Mouse (Mus musculus) limb, embryonic 12.5 days (tissue): ENCODE results near the gene Ctr9. TPM values are rescaled to one million over a fixed set of nuclear protein-coding genes. Genes with fewer than 3 reads are reported as not detected.
A peak's percentile ranks its signal among the peaks of the same experiment; 100 is the strongest.

Experiments used
- ATAC-seq: fragments of 200-750 bp; cut with Nextera tagmentation; 2 replicates; pipeline ENCODE4 v1.8.0; 2017; ENCODE audit warnings: low read depth, moderate TSS enrichment; ENCODE audit not compliant: insufficient number of reproducible peaks, insufficient read depth, low FRiP score, low TSS enrichment
- H3K27ac ChIP-seq: fragments of 300-500 bp; sonication (generic); 2 replicates; pipeline ENCODE4 v1.5.1; 2016; ENCODE audit warnings: mild to moderate bottlenecking, moderate library complexity
- H3K27me3 ChIP-seq: fragments of 300-500 bp; sonication (generic); 2 replicates; pipeline ENCODE4 v1.6.1; 2016; ENCODE audit warnings: mild to moderate bottlenecking, moderate library complexity
- H3K36me3 ChIP-seq: fragments of 300-500 bp; sonication (generic); 2 replicates; pipeline ENCODE4 v1.6.1; 2016; ENCODE audit warnings: mild to moderate bottlenecking, moderate library complexity
- H3K4me1 ChIP-seq: fragments of 300-500 bp; sonication (generic); replicated peaks from 2 replicates; pipeline ENCODE4 v1.6.1; 2016
- H3K4me2 ChIP-seq: fragments of 300-500 bp; sonication (generic); 2 replicates; pipeline ENCODE4 v1.6.1; 2016; ENCODE audit warnings: mild to moderate bottlenecking, moderate library complexity
- H3K4me3 ChIP-seq: fragments of 300-500 bp; sonication (generic); replicated peaks from 2 replicates; pipeline ENCODE4 v1.5.1; 2016; ENCODE audit warnings: mild to moderate bottlenecking
- H3K9ac ChIP-seq: fragments of 300-500 bp; sonication (generic); replicated peaks from 2 replicates; pipeline ENCODE4 v1.6.1; 2016; ENCODE audit warnings: mild to moderate bottlenecking, moderate library complexity
- H3K9me3 ChIP-seq: fragments of 300-500 bp; sonication (generic); 2 replicates; pipeline ENCODE4 v1.6.1; 2016; ENCODE audit warnings: mild to moderate bottlenecking, moderate library complexity
- WGBS: fragments of 180-500 bp; shearing (Covaris S2); methylation state at CpG from one replicate; pipeline ENCODE4 v1.1.7; 2016; 5-methylcytosine and 5-hydroxymethylcytosine counted together
- polyA plus RNA-seq: library from polyadenylated mRNA; unstranded; fragments of >200 nt; fragmentation: Nextera tagmentation; extraction: Ambion mirVana; gene quantifications from 2 replicates; pipeline ENCODE4 v1.2.1, GENCODE M21; 2016

Ctr9 gene
- polyA plus RNA-seq, 1 experiment from 2014 or later = 91.9 TPM

GRCm38 (mm10) chr7:111080026-111080425, 51.3 kb downstream of the Ctr9 start:
- no peak for ATAC-seq
- 86% methylated on average over 8 of the region's 8 CpGs for WGBS
- Histone ChIP-seq H3K9ac (no peak overlapping the region), H3K36me3 (peaks cover 63% of the 10 kb centered on the region), H3K9me3 (no peaks in the 10 kb centered on the region), H3K4me1 (peaks cover 18% of the 10 kb centered on the region; the same call in 1 of the 2 replicates), H3K4me3 (no peak overlapping the region), H3K4me2 (peak overlapping the region; percentile 86; the same call in 1 of the 2 replicates), H3K27ac (no peak overlapping the region), H3K27me3 (no peaks in the 10 kb centered on the region)

DNA sequence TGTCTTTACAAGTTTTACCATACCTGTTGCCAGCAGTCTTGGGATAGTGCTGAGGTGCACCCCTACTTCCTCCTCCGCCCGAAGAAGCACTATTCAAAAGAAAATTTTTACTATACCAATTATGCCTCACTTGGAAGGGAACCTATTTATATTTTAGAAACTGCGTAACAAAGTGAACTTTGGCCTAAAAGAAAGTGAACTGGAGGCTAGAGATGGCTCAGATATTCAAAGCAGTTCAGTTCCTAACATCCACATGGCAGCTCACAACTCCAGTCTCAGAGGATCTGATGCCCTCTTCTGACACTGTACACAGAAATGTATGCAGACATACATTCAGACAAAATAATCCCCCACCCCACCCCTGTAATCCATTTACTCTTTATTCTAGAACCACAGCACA, 52.1 kb downstream of the Ctr9 start:
- ATAC-seq = no peak
- Histone ChIP-seq H3K27me3 (no peaks in the 10 kb centered on the region), H3K9me3 (no peaks in the 10 kb centered on the region), H3K4me3 (peak overlapping the region; percentile 98), H3K27ac (no peak overlapping the region), H3K9ac (peak overlapping the region; percentile 100), H3K36me3 (peaks cover 56% of the 10 kb centered on the region), H3K4me2 (peak overlapping the region; percentile 86), H3K4me1 (peaks cover 18% of the 10 kb centered on the region; the same call in 1 of the 2 replicates)
- 93% methylated on average over 3 of the region's 3 CpGs for WGBS

DNA sequence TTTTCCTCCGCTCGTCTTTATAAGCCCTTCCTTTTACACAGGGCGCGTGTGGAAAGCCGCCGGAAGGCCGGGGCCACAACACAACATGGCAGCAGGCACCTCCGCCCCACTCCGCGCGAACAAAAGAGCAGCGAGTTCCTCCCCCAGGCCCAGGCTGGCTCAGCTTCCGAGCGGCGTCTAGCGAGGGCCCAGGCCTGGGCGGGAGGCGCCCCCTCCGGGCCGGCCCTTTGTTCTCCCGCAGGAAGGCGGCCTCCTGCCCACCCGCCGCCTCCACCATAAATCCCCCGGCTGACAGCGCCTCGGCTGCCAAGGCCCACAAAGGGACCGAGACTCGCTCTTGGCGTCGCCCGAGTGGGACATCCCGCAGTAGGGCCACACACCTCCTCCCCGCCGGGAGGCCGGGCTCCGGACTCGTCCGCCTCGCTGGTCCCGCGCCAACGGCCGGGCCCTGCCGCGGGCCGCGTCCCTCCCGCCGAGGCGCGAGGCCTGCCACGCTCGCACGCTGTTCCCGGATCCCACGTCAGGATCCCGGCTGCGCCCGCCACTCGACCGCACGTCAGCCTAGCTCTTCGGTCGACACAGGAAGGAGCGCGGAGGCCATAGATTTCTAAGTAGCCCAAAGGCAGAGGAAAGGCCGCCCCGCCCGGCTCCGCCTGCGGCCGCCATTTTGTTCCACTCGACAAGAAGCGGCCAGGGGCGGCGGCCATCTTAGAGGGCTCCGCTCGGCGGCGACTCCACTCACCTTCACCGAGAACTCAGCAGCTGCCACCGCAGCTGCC, 53.5 kb downstream of the Ctr9 start:
- Histone ChIP-seq H3K9ac (peak overlapping the region; percentile 100), H3K4me1 (peaks cover 18% of the 10 kb centered on the region; the same call in 1 of the 2 replicates), H3K9me3 (no peaks in the 10 kb centered on the region), H3K27ac (peak overlapping the region; percentile 100), H3K4me2 (peak overlapping the region; percentile 86), H3K4me3 (peak overlapping the region; percentile 98), H3K27me3 (no peaks in the 10 kb centered on the region), H3K36me3 (peaks cover 43% of the 10 kb centered on the region)
- WGBS = under 1% methylated on average over 78 of the region's 83 CpGs
- peak; percentile 75 for ATAC-seq

DNA sequence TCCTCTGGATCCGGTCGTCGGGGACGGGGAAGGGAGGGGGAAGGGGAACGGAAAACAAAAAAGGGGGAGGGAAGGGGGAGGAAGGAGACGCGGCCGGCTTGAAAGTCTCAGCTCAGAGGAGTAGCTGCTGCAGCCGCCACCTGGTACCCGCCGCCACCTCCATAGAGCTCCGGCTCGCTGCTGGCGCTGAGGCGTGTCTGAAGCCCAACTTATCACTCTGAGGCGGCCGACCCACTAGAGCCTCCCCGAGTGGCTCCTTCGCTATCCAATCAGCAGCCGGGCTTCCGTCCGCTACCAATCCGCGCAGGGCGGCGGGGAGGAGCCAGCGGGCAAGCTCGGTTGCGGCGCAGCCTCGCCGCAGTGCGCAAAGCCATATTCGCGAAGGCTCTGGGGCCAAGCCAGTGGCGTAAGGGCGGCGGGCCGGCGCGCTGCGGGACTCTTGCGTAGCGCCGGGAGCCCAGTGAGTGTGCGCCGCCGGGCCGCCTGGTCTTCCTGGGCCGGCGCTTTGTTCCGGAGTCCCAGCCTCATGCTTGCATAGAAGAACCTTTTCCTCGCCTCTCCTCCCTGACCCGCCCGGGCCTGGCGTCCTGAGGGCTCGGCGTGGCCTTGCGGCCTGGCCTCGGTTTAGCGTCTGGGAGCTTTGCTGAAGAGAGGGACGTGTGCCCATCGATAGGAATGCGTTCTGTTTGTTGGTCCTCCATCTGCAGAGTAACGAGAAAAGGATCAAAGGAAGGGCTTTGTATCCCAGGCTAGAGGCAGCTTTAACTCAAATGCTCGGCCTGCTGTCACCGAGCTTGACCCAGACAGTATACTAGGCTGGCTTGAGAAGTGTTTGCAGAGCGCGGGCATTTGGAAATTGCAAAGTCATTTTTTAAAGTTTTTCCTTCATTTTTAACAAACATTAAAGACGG, 54.3 kb downstream of the Ctr9 start, which contains the start of gene Eif4g2:
Gene Eif4g2 (minus strand): TSS at position 209 of the 911 bp plus-strand sequence.
- ATAC-seq = peak; percentile 99
- whole genome bisulfite sequencing = under 1% methylated on average over 70 of the region's 70 CpGs
- peaks cover 18% of the 10 kb centered on the region; the same call in 1 of the 2 replicates for H3K4me1 ChIP-seq

DNA sequence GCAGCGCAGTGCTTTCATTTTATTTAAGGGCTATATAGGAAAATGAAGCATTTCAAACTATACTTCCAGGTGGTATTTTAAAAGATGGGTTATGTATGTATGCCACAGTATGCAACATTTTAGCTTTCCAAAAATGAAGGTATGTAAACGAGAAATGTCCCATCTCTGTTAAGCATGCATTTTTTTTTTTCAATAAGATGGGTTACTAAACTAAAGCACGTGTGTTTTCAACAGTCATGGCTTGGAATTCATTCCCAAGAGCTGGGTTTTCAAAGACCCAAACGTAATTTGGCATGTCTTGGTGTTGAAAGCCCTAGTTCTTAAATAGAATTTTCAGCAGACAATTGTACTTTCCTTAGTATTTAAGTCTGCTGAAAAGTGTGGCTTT, 55.0 kb downstream of the Ctr9 start:
- Histone ChIP-seq H3K27ac (peak overlapping the region; percentile 100), H3K9me3 (no peaks in the 10 kb centered on the region), H3K27me3 (no peaks in the 10 kb centered on the region), H3K36me3 (peaks cover 28% of the 10 kb centered on the region), H3K4me2 (peak overlapping the region; percentile 59), H3K4me3 (peak overlapping the region; percentile 98), H3K4me1 (peaks cover 18% of the 10 kb centered on the region; the same call in 1 of the 2 replicates), H3K9ac (peak overlapping the region; percentile 100)
- ATAC-seq = no peak
- WGBS = 10% methylated on average over 4 of the region's 4 CpGs

More for the DNA sequence above, 54.3 kb downstream of the Ctr9 start, which contains the start of gene Eif4g2:
- peak within 1 kb of the TSS; percentile 100 for H3K27ac ChIP-seq
- H3K4me2 ChIP-seq = peak within 1 kb of the TSS; percentile 86
- H3K9me3 ChIP-seq = no peaks in the 10 kb centered on the region
- H3K4me3 ChIP-seq = peak within 1 kb of the TSS; percentile 98
- no peaks in the 10 kb centered on the region for H3K27me3 ChIP-seq
- H3K9ac ChIP-seq = peak within 1 kb of the TSS; percentile 100
- peaks cover 34% of the 10 kb centered on the region for H3K36me3 ChIP-seq

DNA sequence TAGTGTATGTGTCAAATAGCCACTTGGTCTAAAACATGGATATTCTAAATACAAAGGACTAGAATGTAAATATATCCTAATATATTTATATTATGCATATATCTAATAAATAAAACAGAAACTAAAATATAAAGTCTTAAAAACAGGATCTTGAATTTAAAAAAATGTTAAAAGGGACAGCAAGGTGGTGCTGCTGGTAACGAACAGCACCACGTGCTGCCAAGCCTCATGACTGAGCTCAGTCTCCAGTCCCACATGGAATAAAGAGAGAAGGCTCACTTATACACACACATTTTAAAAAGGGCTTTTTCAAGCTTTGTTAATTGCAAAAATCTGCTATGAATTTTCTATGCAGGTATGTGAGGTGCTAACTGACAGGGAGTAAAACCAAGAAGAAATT, 55.7 kb downstream of the Ctr9 start:
- no peak overlapping the region for H3K4me3 ChIP-seq
- no peak for ATAC-seq
- no peaks in the 10 kb centered on the region for H3K9me3 ChIP-seq
- H3K4me2 ChIP-seq = no peak overlapping the region
- H3K27ac ChIP-seq = no peak overlapping the region
- H3K4me1 ChIP-seq = peaks cover 17% of the 10 kb centered on the region; the same call in 1 of the 2 replicates
- no peaks in the 10 kb centered on the region for H3K27me3 ChIP-seq
- WGBS = 77% methylated on average over 2 of the region's 2 CpGs
- H3K36me3 ChIP-seq = peaks cover 20% of the 10 kb centered on the region
- no peak overlapping the region for H3K9ac ChIP-seq

- H3K27ac ChIP-seq = no peak overlapping the region
Measured at GRCm38 (mm10) chr7:111085153-111085552, 56.4 kb downstream of the Ctr9 start.

DNA sequence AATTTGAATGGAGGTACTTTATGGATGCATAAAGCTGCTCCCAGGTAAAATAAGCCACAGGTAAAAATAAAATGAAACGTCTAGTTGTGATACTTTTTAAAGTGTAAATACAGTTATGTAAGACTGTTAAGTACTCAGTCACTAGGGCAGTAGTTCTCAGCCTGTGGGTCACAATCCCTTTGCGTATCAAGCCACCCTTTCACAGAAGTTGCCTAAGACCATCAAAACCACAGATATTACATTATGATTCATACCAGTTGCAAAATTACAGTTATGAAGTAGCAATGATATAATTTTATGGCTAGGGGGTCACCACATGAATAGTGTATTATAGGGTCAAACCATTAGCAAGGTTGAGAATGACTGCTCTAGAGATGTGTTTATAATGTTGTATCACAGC, 66.4 kb downstream of the Ctr9 start:
- WGBS = 82% methylated on average over 2 of the region's 2 CpGs
- no peaks in the 10 kb centered on the region for H3K4me1 ChIP-seq
- H3K27ac ChIP-seq = no peak overlapping the region
- H3K36me3 ChIP-seq = no peaks in the 10 kb centered on the region
- no peaks in the 10 kb centered on the region for H3K27me3 ChIP-seq
- no peak overlapping the region for H3K4me3 ChIP-seq
- no peaks in the 10 kb centered on the region for H3K9me3 ChIP-seq
- H3K4me2 ChIP-seq = no peak overlapping the region
- ATAC-seq = no peak
- no peak overlapping the region for H3K9ac ChIP-seq

More at GRCm38 (mm10) chr7:111085153-111085552, 56.4 kb downstream of the Ctr9 start:
- no peaks in the 10 kb centered on the region for H3K27me3 ChIP-seq
- no peak overlapping the region for H3K9ac ChIP-seq
- H3K9me3 ChIP-seq = no peaks in the 10 kb centered on the region
- no peak overlapping the region for H3K4me3 ChIP-seq
- no peak overlapping the region for H3K4me2 ChIP-seq
- peaks cover 13% of the 10 kb centered on the region for H3K36me3 ChIP-seq
- H3K4me1 ChIP-seq = peaks cover 12% of the 10 kb centered on the region; the same call in 1 of the 2 replicates
- no peak for ATAC-seq

GRCm38 (mm10) chr7:111098196-111098595, 69.4 kb downstream of the Ctr9 start:
- H3K4me3 ChIP-seq = no peak overlapping the region
- ATAC-seq = no peak
- H3K27me3 ChIP-seq = no peaks in the 10 kb centered on the region
- H3K4me1 ChIP-seq = no peaks in the 10 kb centered on the region
- no peak overlapping the region for H3K9ac ChIP-seq
- no peak overlapping the region for H3K27ac ChIP-seq
- no peaks in the 10 kb centered on the region for H3K9me3 ChIP-seq
- H3K4me2 ChIP-seq = no peak overlapping the region
- no peaks in the 10 kb centered on the region for H3K36me3 ChIP-seq
- 90% methylated on average over 1 of the region's 1 CpGs for WGBS
